In the genomic region with DNA sequence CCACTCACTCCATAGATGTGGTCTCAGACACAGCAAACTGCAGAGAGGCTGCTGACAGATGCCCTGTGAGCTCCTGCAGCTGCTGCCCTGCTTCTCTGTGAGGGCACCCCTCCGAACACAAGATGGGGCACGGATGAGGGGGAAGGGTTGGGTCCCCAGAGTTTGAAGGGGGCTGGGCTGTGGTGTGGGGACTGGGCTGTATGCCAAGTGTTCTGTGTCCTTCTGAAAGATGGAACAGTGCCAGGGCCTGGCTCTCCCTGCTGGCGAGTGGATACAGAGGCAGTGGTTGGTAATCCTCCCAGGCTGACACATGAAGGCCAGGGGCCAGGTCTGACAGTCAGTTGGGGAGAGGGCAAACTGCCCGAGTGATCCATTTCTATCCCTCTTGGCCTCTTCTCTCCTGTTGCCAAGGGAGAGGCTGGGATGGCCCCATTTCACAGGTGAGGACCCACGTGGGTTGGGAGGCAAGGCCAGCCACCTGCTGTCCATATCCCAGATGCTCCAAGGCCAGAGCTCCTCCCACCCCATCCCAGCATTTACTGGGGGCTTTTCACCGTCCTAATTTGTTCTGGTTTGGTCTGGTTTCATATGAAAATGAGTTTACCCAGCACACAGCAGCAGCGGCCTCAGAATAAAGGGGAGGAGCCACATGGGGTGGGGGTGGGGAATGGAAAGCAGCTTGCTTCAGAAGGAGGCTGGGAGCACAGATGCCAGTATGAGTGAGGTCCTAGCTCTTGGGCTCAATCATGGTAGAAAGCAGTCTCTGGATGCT, we compare ENCODE assay signal across 10 mouse cellular contexts.
DNase-seq lines count a peak whose midpoint lies in the region; ATAC-seq and TF ChIP-seq lines count a peak whose summit lies in the region.
"Had no signal": no experiment of that assay in that cellular context is flagged by ENCODE, and none has a peak within 500 bp of the region (broad histone marks: within the 10 kb centered on the region; RNA-seq: fewer than 3 reads in every experiment).

No protein-coding gene starts in this region.

- DNase-seq in heart, postnatal 10 days, result no peak
- DNase-seq in ES-E14 (ENCODE audit: low read depth, low spot score), result peak; percentile 11
- DNase-seq in embryonic facial prominence, embryonic 14.5 days (ENCODE audit: low spot score), result peak; percentile 78
- DNase-seq in lung, postnatal 4 days, result peak; percentile 23 to 58
- DNase-seq in natural killer cell, adult 2 months (ENCODE audit: low spot score in 2 of 2), result no peak
- no peak for DNase-seq in B cell, adult 2 months

- peak; percentile 44; the same call in 1 of the 2 replicates for ATAC-seq in heart, embryonic 14.5 days (ENCODE audit: insufficient number of reproducible peaks, insufficient read depth, low FRiP score, low read depth)
- peak; percentile 73 for ATAC-seq in embryonic facial prominence, embryonic 14.5 days (ENCODE audit: low read depth)
- no peak for ATAC-seq in frontal cortex, adult (ENCODE audit: low TSS enrichment)
- ATAC-seq: Patski had no signal

- H3K27me3 ChIP-seq in heart, embryonic 14.5 days (ENCODE audit: control insufficient read depth, insufficient read depth, low read length), result no peaks in the 10 kb centered on the region
- H3K27me3 ChIP-seq in embryonic facial prominence, embryonic 14.5 days (replicated peaks; ENCODE audit: control insufficient read depth, insufficient read depth, low read length), result no peaks in the 10 kb centered on the region
- H3K27me3 ChIP-seq: limb, embryonic 12.5 days had no signal

- H3K4me1 ChIP-seq in heart, embryonic 14.5 days (ENCODE audit: control insufficient read depth in 2 of 2, insufficient read depth in 2 of 2, low read length in 2 of 2), result peaks cover 14 to 24% of the 10 kb centered on the region in 2 experiments
- no peaks in the 10 kb centered on the region for H3K4me1 ChIP-seq in ES-E14 (ENCODE audit: control insufficient read depth in 2 of 2, insufficient read depth in 2 of 2, low read length in 2 of 2, poor library complexity in 1 of 2)
- peaks cover 16% of the 10 kb centered on the region for H3K4me1 ChIP-seq in embryonic facial prominence, embryonic 14.5 days (ENCODE audit: control insufficient read depth, insufficient read depth, low read length)

- no peak overlapping the region for H3K4me3 ChIP-seq in heart, embryonic 14.5 days (ENCODE audit: control insufficient read depth in 1 of 2, insufficient read depth in 1 of 2, low read depth in 1 of 2, low read length in 2 of 2)
- H3K4me3 ChIP-seq in ES-E14 (ENCODE audit: insufficient read depth in 1 of 2, low read depth in 1 of 2, low read length in 2 of 2, poor library complexity in 1 of 2, severe bottlenecking in 1 of 2), result no peak overlapping the region
- H3K4me3 ChIP-seq in embryonic facial prominence, embryonic 14.5 days (ENCODE audit: low read depth, low read length), result no peak overlapping the region
- H3K4me3 ChIP-seq: limb, embryonic 12.5 days had no signal

- intact Hi-C loops in heart, postnatal 10 days (cut with DNase I), result no loop called here

- in situ Hi-C loops in ES-E14 (cut with MboI; ENCODE audit: low sequenced_read_pairs in 2 of 2, unreplicated experiment in 2 of 2), result no loop called here

- 0 out of 4 replicates have a peak overlapping the region, but pooled peaks of 1 of the 2 experiments have one; percentile 10 for H3K27ac ChIP-seq in heart, embryonic 14.5 days (replicated peaks in 1 of 2; ENCODE audit: control insufficient read depth in 1 of 2, insufficient read depth in 1 of 2, low read depth in 2 of 2, low read length in 2 of 2)
- no peak overlapping the region for H3K27ac ChIP-seq in ES-E14 (ENCODE audit: insufficient read depth, low read depth, low read length, poor library complexity, severe bottlenecking)
- no peak overlapping the region for H3K27ac ChIP-seq in embryonic facial prominence, embryonic 14.5 days (replicated peaks; ENCODE audit: low read depth, low read length)
- H3K27ac ChIP-seq: limb, embryonic 12.5 days had no signal

- no peak overlapping the region for H3K9ac ChIP-seq in heart, embryonic 14.5 days (ENCODE audit: low read length)
- no peak overlapping the region for H3K9ac ChIP-seq in ES-E14 (ENCODE audit: insufficient read depth, low read depth, low read length, poor library complexity, severe bottlenecking)
- no peak overlapping the region for H3K9ac ChIP-seq in embryonic facial prominence, embryonic 14.5 days (ENCODE audit: low read depth, low read length)
- H3K9ac ChIP-seq: limb, embryonic 12.5 days had no signal

- peak overlapping the region; percentile 7; the same call in 1 of the 2 replicates for H3K4me2 ChIP-seq in heart, embryonic 14.5 days (ENCODE audit: low read length)
- H3K4me2 ChIP-seq in embryonic facial prominence, embryonic 14.5 days (ENCODE audit: low read depth, low read length), result no peak overlapping the region
- H3K4me2 ChIP-seq: limb, embryonic 12.5 days had no signal

- no peaks in the 10 kb centered on the region for H3K9me3 ChIP-seq in heart, embryonic 14.5 days (ENCODE audit: control insufficient read depth, low read length)
- H3K9me3 ChIP-seq in ES-E14 (ENCODE audit: control insufficient read depth, insufficient read depth, low read depth, low read length), result no peaks in the 10 kb centered on the region
- no peaks in the 10 kb centered on the region for H3K9me3 ChIP-seq in embryonic facial prominence, embryonic 14.5 days (ENCODE audit: control insufficient read depth, low read length)
- H3K9me3 ChIP-seq: limb, embryonic 12.5 days had no signal

- 23% methylated on average over 7 of the region's 7 CpGs for WGBS in heart, embryonic 14.5 days
- WGBS in embryonic facial prominence, embryonic 14.5 days, result 24% methylated on average over 7 of the region's 7 CpGs

- H3K36me3 ChIP-seq in heart, embryonic 14.5 days (ENCODE audit: control insufficient read depth, insufficient read depth, low read length), result no peaks in the 10 kb centered on the region
- no peaks in the 10 kb centered on the region for H3K36me3 ChIP-seq in ES-E14 (ENCODE audit: control insufficient read depth, insufficient read depth, low read length, poor library complexity, severe bottlenecking)
- no peaks in the 10 kb centered on the region for H3K36me3 ChIP-seq in embryonic facial prominence, embryonic 14.5 days (ENCODE audit: control insufficient read depth, insufficient read depth, low read length)
- H3K36me3 ChIP-seq: limb, embryonic 12.5 days had no signal

TF ChIP-seq in ES-E14, 5 proteins besides CTCF, POLR2A, EP300 and RAD21:
- TF ChIP-seq MAFK (IDR thresholded peaks at IDR 0.05; ENCODE audit: insufficient read depth, low read depth, low read length), result no peak
- no peak for TF ChIP-seq ZC3H11A (IDR thresholded peaks at IDR 0.05; ENCODE audit: borderline replicate concordance, low read depth, low read length)
- TF ChIP-seq ZNF384 (IDR thresholded peaks at IDR 0.05; ENCODE audit: low read depth, low read length), result no peak
- TF ChIP-seq CHD2 (IDR thresholded peaks at IDR 0.05; ENCODE audit: low read depth, low read length), result no peak
- no peak for TF ChIP-seq HCFC1 (IDR thresholded peaks at IDR 0.05; ENCODE audit: borderline replicate concordance, insufficient read depth, low read length)
TF ChIP-seq in ES-E14: peak in this region for 0.

Comparison
In these comparisons a context has a peak if more than half of its experiments do, and no peak if none do; other contexts are left out.
1. DNase-seq: peak in ES-E14 (single experiment), embryonic facial prominence, embryonic 14.5 days (single experiment) and lung, postnatal 4 days (2 of 2); none in heart, postnatal 10 days (0 of 2), natural killer cell, adult 2 months (0 of 2) and B cell, adult 2 months (0 of 2).